Mouse (Mus musculus) small intestine, adult 2 months (tissue): Measurements from ENCODE around the gene C5ar2. TPM values are rescaled to one million over a fixed set of nuclear protein-coding genes. Genes with fewer than 3 reads are reported as not detected.

Source experiments
- H3K27ac ChIP-seq: fragments of 200-500 bp; 2 replicates; pipeline ENCODE4 v1.5.1; 2012; ENCODE audit warnings: low read depth, low read length, control low read depth, inconsistent platforms; ENCODE audit not compliant: insufficient read depth
- H3K27me3 ChIP-seq: fragments of 200-500 bp; 2 replicates; pipeline ENCODE4 v1.6.1; 2012; ENCODE audit warnings: mild to moderate bottlenecking, moderate library complexity, low read length, inconsistent platforms; ENCODE audit not compliant: control insufficient read depth, insufficient read depth
- H3K36me3 ChIP-seq: fragments of 200-500 bp; 2 replicates; pipeline ENCODE4 v1.6.1; 2012; ENCODE audit warnings: mild to moderate bottlenecking, low read length, control low read depth, inconsistent platforms; ENCODE audit not compliant: control insufficient read depth, insufficient read depth
- H3K4me1 ChIP-seq: fragments of 200-500 bp; 2 replicates; pipeline ENCODE4 v1.6.1; 2012; ENCODE audit warnings: low read length, inconsistent platforms, mixed read lengths; ENCODE audit not compliant: control insufficient read depth, insufficient read depth, insufficient read length
- H3K4me3 ChIP-seq: fragments of 200-500 bp; 2 replicates; pipeline ENCODE4 v1.5.1; 2012; ENCODE audit warnings: low read depth, mild to moderate bottlenecking, control low read depth, inconsistent platforms, low read length, moderate library complexity
- CTCF ChIP-seq: fragments of 200-500 bp; IDR thresholded peaks from 2 replicates; pipeline ENCODE4 v1.5.1; 2012; ENCODE audit warnings: low read depth, mild to moderate bottlenecking, control low read depth, inconsistent platforms, low read length, moderate library complexity, mixed read lengths; ENCODE audit not compliant: insufficient replicate concordance, insufficient read length; ENCODE audit errors: extremely low read depth
- POLR2A ChIP-seq: fragments of 200-500 bp; IDR thresholded peaks from 2 replicates; pipeline ENCODE4 v1.6.1; 2012; ENCODE audit warnings: low read depth, mild to moderate bottlenecking, control low read depth, inconsistent platforms, low read length, moderate library complexity
- WGBS: fragments of 180-500 bp; shearing (Covaris S2); methylation state at CpG from one replicate; pipeline ENCODE4 v1.1.7; 2018; 5-methylcytosine and 5-hydroxymethylcytosine counted together
- polyA plus RNA-seq: library from polyadenylated mRNA; depleted of rRNA; stranded (reverse); fragments of >200 nt; gene quantifications from 2 replicates; pipeline ENCODE4 v1.2.3, GENCODE M21; 2012

Gene C5ar2
- polyA plus RNA-seq, 1 experiment, result 0.32 TPM

GRCm38 (mm10) chr7:16254195-16254594 lies 10.2 kb upstream of the C5ar2 start:
- Histone ChIP-seq H3K27me3 (no peaks in the 10 kb centered on the region), H3K4me3 (no peak overlapping the region), H3K4me1 (no peaks in the 10 kb centered on the region), H3K36me3 (no peaks in the 10 kb centered on the region), H3K27ac (peak overlapping the region; percentile 63)
- WGBS, result 47% methylated on average over 4 of the region's 4 CpGs
- TF ChIP-seq POLR2A (no peak), CTCF (no peak)

GRCm38 (mm10) chr7:16250687-16251086 lies 6.7 kb upstream of the C5ar2 start:
- TF ChIP-seq CTCF, result no peak
- WGBS, result 64% methylated on average over 5 of the region's 5 CpGs
- Histone ChIP-seq H3K4me3 (no peak overlapping the region), H3K36me3 (no peaks in the 10 kb centered on the region), H3K27me3 (no peaks in the 10 kb centered on the region), H3K4me1 (no peaks in the 10 kb centered on the region), H3K27ac (no peak overlapping the region)

GRCm38 (mm10) chr7:16245958-16246357 lies 2.0 kb upstream of the C5ar2 start:
- Histone ChIP-seq H3K27me3 (no peaks in the 10 kb centered on the region), H3K36me3 (no peaks in the 10 kb centered on the region), H3K4me3 (no peak overlapping the region), H3K27ac (no peak overlapping the region), H3K4me1 (no peaks in the 10 kb centered on the region; the same call in 1 of the 2 replicates)
- TF ChIP-seq CTCF (no peak), POLR2A (no peak)
- WGBS, result 24% methylated on average over 2 of the region's 4 CpGs

GRCm38 (mm10) chr7:16242198-16242597 lies 1.8 kb downstream of the C5ar2 start:
- H3K4me1 ChIP-seq, result peaks cover 2% of the 10 kb centered on the region; the same call in 1 of the 2 replicates
- H3K36me3 ChIP-seq, result no peaks in the 10 kb centered on the region
- H3K4me3 ChIP-seq, result no peak overlapping the region
- WGBS, result 82% methylated on average over 6 of the region's 6 CpGs
- no peak for TF ChIP-seq POLR2A
- TF ChIP-seq CTCF, result no peak
- H3K27me3 ChIP-seq, result no peaks in the 10 kb centered on the region
- no peak overlapping the region for H3K27ac ChIP-seq

GRCm38 (mm10) chr7:16241787-16242186 lies 2.2 kb downstream of the C5ar2 start:
- WGBS, result 44% methylated on average over 11 of the region's 11 CpGs
- TF ChIP-seq POLR2A, result no peak
- TF ChIP-seq CTCF, result no peak
- Histone ChIP-seq H3K27me3 (no peaks in the 10 kb centered on the region), H3K27ac (peak overlapping the region; percentile 31; the same call in 1 of the 2 replicates), H3K36me3 (no peaks in the 10 kb centered on the region), H3K4me1 (peaks cover 2% of the 10 kb centered on the region; the same call in 1 of the 2 replicates), H3K4me3 (no peak overlapping the region)

DNA sequence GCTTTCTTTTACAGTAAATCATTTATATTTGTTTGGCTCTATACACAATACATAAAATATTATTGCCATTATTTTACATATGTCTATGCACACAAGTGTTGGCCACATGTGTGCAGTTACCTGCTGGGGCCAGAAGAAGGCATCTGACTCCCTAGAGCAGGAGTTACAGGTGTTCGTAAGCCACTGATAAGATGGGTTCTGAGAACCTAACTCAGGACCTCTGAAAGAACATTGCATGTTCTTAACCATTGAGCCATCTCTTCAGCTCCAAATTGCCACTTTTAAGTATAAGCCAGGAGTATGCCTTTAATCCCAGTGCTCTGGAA lies 3.0 kb downstream of the C5ar2 start:
- no peak overlapping the region for H3K4me3 ChIP-seq
- H3K4me1 ChIP-seq, result peaks cover 2% of the 10 kb centered on the region; the same call in 1 of the 2 replicates
- no peaks in the 10 kb centered on the region for H3K36me3 ChIP-seq
- no peak overlapping the region for H3K27ac ChIP-seq
- no peak for TF ChIP-seq CTCF
- no peak for TF ChIP-seq POLR2A
- 96% methylated on average over 1 of the region's 1 CpGs for WGBS
- H3K27me3 ChIP-seq, result no peaks in the 10 kb centered on the region

DNA sequence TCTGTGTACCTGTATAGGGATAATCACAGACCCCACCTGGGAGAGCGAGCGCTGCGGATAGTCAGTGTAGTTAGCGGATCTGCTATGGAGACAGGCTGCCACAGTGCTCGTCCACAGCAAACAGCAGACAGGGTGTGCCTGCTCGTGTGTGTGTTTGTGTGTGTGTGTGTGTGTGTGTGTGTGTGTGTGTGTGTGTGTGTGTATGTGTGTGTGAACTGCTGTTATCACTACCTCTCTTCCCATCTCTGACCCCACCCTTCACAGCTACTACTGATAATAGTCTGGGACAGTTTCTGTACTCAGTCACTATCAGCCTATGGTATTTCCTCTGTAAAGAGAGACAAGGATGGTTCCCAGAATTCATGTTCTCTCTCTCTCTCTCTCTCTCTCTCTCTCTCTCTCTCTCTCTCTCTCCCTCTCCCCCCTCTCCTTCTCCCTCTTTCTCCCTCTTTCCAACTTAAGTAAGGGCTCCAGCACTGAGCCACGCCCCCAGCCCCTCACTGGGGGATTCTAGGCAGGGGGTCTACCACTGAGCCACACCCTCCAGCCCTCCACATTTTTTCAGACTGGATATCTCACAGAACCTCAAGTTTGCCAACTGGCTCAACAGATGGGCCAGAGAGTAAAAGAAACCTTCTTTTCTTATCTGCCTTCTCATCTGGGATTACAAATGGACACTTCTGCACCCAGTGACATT lies 3.5 kb downstream of the C5ar2 start:
- no peak for TF ChIP-seq CTCF
- no peak for TF ChIP-seq POLR2A
- Histone ChIP-seq H3K27ac (no peak overlapping the region), H3K27me3 (no peaks in the 10 kb centered on the region), H3K4me3 (no peak overlapping the region), H3K36me3 (no peaks in the 10 kb centered on the region), H3K4me1 (peaks cover 2% of the 10 kb centered on the region; the same call in 1 of the 2 replicates)
- WGBS, result 60% methylated on average over 7 of the region's 7 CpGs

DNA sequence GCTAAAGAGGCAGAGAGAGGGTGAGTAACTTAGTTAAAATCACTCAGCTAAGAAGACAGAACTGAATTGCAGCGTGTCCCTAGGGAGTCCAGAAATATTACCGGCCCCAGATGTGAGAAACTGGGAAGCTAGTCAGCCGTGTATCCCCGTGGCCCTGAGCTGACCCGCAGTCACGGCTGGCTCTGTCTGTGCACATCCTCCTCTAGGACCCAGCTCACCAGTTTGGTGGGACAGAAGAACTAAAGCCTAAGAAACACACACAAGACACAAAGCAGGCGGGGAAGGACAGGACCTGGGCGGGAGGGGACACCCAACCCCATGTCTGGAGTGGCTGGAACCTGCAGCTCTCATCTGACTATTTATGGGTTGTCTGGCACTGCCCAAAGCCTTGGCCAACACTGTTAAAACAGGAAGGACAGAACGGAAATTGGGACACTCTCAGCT lies 4.4 kb downstream of the C5ar2 start:
- Histone ChIP-seq H3K4me1 (peaks cover 2% of the 10 kb centered on the region; the same call in 1 of the 2 replicates), H3K36me3 (no peaks in the 10 kb centered on the region), H3K4me3 (no peak overlapping the region), H3K27ac (no peak overlapping the region), H3K27me3 (no peaks in the 10 kb centered on the region)
- TF ChIP-seq POLR2A, result no peak
- TF ChIP-seq CTCF, result no peak
- WGBS, result 56% methylated on average over 9 of the region's 9 CpGs
